Mouse (Mus musculus): ENCODE data around the gene Fyttd1. TPM values are rescaled to one million over a fixed set of nuclear protein-coding genes. Genes with fewer than 3 reads are reported as not detected.

Gene Fyttd1
- polyA plus RNA-seq (2012; rRNA removed) = 52.5 and 53.7 TPM in 2 replicates

DNA sequence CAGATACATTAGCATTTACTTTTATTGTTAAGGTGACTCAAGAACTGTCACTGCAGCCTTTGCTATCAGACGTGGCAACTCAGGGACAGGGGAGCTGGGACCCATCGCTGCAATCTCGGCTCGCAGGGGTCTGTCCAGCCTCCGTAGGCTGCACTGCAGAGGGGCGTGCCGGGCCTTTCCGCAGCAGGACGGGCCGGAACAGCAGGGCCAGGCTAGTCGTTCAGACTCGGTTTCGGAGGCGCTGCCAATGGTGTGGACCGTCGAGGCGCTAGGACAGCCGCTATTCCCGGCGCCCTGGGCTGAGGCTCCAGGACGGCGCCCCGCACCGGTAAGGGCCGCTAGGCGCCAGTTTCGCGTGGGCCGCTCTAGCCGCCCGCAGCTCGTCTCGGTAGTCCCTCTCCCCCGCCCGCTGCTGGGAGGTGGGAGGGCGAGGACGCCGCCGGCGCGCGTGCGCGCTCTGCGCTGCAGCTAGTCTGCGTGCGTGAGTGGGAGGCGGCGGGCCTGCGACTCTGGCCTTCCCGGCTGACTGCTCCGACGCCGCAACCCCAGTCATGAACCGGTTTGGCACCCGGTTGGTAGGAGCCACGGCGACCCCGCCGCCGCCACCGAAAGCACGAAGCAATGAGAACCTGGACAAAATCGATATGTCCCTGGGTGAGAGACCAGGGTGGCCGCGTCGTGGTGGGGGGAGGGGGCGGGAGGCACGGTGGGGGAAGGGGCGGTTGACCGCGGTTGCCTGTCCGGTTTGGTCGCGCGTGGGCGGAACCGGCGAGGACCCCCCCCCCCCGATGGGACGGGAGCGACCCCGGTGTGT, at the start of gene Fyttd1, which contains the start of gene Rubcn:
Fyttd1 (plus strand) TSS at position 158 of the 814 bp plus-strand sequence.
Rubcn (minus strand) TSS at position 424 of the 814 bp plus-strand sequence.
- WGBS = under 1% methylated on average over 75 of the region's 83 CpGs
- peak within 1 kb of the TSS; percentile 65 for H3K27ac ChIP-seq (ENCODE audit: insufficient read depth, low read length)
- peak within 1 kb of the TSS; percentile 89 for H3K4me3 ChIP-seq (replicated peaks; ENCODE audit: insufficient read depth, low read depth, low read length)
- no peaks in the 10 kb centered on the region for H3K27me3 ChIP-seq (ENCODE audit: control insufficient read depth, insufficient read depth, low read length)
- TF ChIP-seq CTCF (IDR thresholded peaks at IDR 0.05; ENCODE audit: borderline replicate concordance, insufficient read depth, low read depth, low read length) (peak; percentile 8; the same call in 1 of the 2 replicates), POLR2A (IDR thresholded peaks at IDR 0.05; ENCODE audit: borderline replicate concordance, insufficient read depth, low read length) (peak; percentile 81)
- peaks cover 5% of the 10 kb centered on the region for H3K4me1 ChIP-seq (ENCODE audit: control insufficient read depth, insufficient read depth, low read length)
- DNase-seq = peak; percentile 98

DNA sequence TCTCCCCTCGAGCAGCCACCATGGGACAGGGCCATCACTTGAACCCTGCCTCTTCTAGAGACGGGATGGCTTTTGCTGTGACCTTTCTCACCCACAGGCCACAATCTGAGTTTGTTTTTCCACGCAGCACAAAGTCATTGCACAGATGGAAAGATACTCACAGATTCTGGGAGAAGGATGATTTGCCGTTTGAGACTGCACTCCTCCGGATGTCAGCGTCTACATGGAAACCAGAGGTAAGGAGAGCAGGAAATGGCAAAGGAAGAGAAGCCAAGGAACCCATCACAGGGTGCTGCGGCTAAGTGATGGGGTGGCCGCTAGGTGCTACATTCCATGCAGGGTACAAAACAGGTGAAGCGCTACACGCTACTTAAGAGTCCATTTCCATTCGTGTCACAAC, 48.2 kb upstream of the Fyttd1 start:
- H3K4me1 ChIP-seq (ENCODE audit: control insufficient read depth, insufficient read depth, low read length) = no peaks in the 10 kb centered on the region
- DNase-seq = no peak
- H3K27ac ChIP-seq (ENCODE audit: insufficient read depth, low read length) = no peak overlapping the region
- no peak overlapping the region for H3K4me3 ChIP-seq (replicated peaks; ENCODE audit: insufficient read depth, low read depth, low read length)
- WGBS = 92% methylated on average over 11 of the region's 11 CpGs
- no peak for TF ChIP-seq CTCF (IDR thresholded peaks at IDR 0.05; ENCODE audit: borderline replicate concordance, insufficient read depth, low read depth, low read length)
- H3K27me3 ChIP-seq (ENCODE audit: control insufficient read depth, insufficient read depth, low read length) = no peaks in the 10 kb centered on the region

DNA sequence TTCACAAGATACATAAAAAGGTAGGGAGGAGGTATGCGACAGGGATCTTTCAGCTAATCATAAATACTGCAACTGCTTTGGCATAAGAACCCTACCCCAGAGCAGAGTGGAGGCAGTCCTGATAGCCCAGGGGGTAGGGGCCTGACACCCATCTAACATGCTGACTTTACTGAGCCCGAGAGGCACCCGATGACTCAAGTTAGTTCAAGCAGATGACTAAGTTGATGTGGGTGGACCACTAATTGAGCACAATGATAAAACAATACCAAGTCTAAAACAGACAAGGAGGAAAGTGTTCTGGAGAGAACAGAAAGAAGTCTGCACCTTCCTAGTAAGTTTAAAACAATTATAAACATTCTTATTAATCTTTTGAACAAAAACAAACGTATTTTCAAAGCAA, 45.8 kb upstream of the Fyttd1 start:
- WGBS = 85% methylated on average over 4 of the region's 4 CpGs
- no peak for DNase-seq
- no peak overlapping the region for H3K27ac ChIP-seq (ENCODE audit: insufficient read depth, low read length)

DNA sequence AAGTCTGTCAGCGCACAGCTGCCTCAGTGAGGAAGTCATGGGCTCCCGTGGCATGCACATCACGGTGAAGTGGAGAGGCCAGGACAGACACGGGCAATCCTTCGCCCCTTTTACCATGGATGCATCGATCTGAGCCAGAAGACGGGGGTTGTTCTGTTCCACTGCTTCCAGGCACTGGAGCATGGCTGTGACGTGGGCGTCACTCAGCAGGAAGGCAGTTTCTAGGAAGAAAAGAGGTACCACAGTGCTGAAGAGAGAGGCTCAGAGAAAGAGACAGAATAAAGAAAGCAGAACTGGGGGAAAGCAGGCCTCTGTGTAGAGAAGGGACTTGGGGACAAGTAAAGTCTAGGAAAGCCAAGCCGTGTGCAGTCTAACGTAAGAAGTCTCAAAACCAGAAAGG, 30.2 kb upstream of the Fyttd1 start:
- no peak overlapping the region for H3K27ac ChIP-seq (ENCODE audit: insufficient read depth, low read length)
- no peak for DNase-seq

More for the DNA sequence above, 45.8 kb upstream of the Fyttd1 start:
- Histone ChIP-seq H3K27me3 (ENCODE audit: control insufficient read depth, insufficient read depth, low read length) (no peaks in the 10 kb centered on the region), H3K4me1 (ENCODE audit: control insufficient read depth, insufficient read depth, low read length) (no peaks in the 10 kb centered on the region), H3K4me3 (replicated peaks; ENCODE audit: insufficient read depth, low read depth, low read length) (no peak overlapping the region)
- TF ChIP-seq POLR2A (IDR thresholded peaks at IDR 0.05; ENCODE audit: borderline replicate concordance, insufficient read depth, low read length) = no peak
- no peak for TF ChIP-seq CTCF (IDR thresholded peaks at IDR 0.05; ENCODE audit: borderline replicate concordance, insufficient read depth, low read depth, low read length)

DNA sequence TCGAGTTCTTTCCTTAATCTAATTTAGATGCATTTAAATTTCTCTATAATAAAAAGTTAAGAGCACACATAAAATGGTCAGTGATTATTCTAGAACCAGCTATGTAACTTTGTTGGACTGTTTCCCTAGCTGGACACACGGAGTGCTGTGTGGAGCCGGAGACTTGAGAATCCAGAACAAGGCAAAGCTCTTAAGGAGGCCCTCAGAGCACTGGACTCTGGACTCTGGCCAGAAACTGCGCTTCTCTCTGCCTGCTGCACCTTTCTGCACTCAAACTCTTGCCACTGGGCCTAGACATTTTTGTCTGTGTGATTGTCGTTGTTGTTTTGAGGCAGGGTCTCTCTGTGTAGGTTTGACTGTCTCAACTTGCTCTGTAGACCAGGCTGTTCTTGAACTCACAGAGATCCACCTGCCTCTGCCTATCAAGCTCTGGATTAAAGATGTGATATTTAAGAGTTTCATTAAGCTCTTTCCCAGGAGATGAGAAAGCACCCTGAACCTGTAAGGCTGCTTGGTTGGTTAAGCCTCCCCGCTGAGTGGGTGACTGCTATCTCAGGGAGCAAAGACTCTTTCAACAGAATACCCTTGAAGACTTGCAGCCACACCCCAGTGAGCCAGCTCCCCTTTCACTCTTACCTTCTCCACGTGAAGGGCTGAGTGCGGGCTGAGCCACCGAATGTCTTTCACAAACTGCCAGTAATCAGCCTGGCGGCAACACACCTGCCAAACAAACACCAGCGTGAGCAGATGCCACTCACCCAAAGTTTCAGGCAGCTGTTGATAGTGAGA, 28.1 kb upstream of the Fyttd1 start:
- no peak for DNase-seq
- 88% methylated on average over 11 of the region's 11 CpGs for WGBS
- Histone ChIP-seq H3K27me3 (ENCODE audit: control insufficient read depth, insufficient read depth, low read length) (no peaks in the 10 kb centered on the region), H3K4me3 (replicated peaks; ENCODE audit: insufficient read depth, low read depth, low read length) (no peak overlapping the region), H3K27ac (ENCODE audit: insufficient read depth, low read length) (no peak overlapping the region), H3K4me1 (ENCODE audit: control insufficient read depth, insufficient read depth, low read length) (no peaks in the 10 kb centered on the region)
- TF ChIP-seq CTCF (IDR thresholded peaks at IDR 0.05; ENCODE audit: borderline replicate concordance, insufficient read depth, low read depth, low read length) (no peak), POLR2A (IDR thresholded peaks at IDR 0.05; ENCODE audit: borderline replicate concordance, insufficient read depth, low read length) (no peak)

More for the DNA sequence above, 30.2 kb upstream of the Fyttd1 start:
- H3K4me3 ChIP-seq (replicated peaks; ENCODE audit: insufficient read depth, low read depth, low read length) = no peak overlapping the region
- H3K27me3 ChIP-seq (ENCODE audit: control insufficient read depth, insufficient read depth, low read length) = no peaks in the 10 kb centered on the region
- TF ChIP-seq CTCF (IDR thresholded peaks at IDR 0.05; ENCODE audit: borderline replicate concordance, insufficient read depth, low read depth, low read length) (no peak), POLR2A (IDR thresholded peaks at IDR 0.05; ENCODE audit: borderline replicate concordance, insufficient read depth, low read length) (no peak)
- WGBS = 74% methylated on average over 11 of the region's 11 CpGs
- no peaks in the 10 kb centered on the region; the same call in 1 of the 2 replicates for H3K4me1 ChIP-seq (ENCODE audit: control insufficient read depth, insufficient read depth, low read length)

DNA sequence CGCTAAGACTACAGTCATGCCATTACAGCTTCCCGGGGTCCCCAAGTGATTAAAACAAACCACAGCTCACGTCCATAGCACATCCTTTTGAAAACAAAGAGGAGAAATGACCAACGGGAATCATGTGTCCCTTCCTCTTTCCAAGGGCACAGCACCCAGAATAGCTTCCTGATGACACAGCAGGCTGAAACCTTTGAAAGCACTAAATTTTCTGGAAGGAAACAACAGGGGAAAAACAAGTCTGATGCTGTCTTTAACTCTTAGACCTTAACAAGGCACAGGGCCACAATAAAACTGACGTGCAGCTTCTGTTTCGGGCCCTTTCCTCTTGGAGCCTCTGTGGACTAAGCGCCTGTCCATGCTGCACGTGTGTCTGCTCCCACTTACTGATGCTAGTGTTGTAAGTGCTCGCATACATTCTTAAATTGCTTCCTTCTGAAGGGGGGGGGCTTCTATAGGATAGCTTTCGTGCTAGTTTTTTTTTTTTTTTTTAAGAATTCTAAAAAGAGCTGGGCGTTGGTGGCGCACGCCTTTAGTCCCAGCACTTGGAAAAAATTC, 23.7 kb upstream of the Fyttd1 start:
- no peak overlapping the region for H3K4me3 ChIP-seq (replicated peaks; ENCODE audit: insufficient read depth, low read depth, low read length)
- no peaks in the 10 kb centered on the region for H3K4me1 ChIP-seq (ENCODE audit: control insufficient read depth, insufficient read depth, low read length)
- H3K27me3 ChIP-seq (ENCODE audit: control insufficient read depth, insufficient read depth, low read length) = no peaks in the 10 kb centered on the region
- WGBS = 86% methylated on average over 13 of the region's 13 CpGs
- TF ChIP-seq CTCF (IDR thresholded peaks at IDR 0.05; ENCODE audit: borderline replicate concordance, insufficient read depth, low read depth, low read length) (no peak), POLR2A (IDR thresholded peaks at IDR 0.05; ENCODE audit: borderline replicate concordance, insufficient read depth, low read length) (no peak)
- DNase-seq = no peak
- no peak overlapping the region for H3K27ac ChIP-seq (ENCODE audit: insufficient read depth, low read length)

DNA sequence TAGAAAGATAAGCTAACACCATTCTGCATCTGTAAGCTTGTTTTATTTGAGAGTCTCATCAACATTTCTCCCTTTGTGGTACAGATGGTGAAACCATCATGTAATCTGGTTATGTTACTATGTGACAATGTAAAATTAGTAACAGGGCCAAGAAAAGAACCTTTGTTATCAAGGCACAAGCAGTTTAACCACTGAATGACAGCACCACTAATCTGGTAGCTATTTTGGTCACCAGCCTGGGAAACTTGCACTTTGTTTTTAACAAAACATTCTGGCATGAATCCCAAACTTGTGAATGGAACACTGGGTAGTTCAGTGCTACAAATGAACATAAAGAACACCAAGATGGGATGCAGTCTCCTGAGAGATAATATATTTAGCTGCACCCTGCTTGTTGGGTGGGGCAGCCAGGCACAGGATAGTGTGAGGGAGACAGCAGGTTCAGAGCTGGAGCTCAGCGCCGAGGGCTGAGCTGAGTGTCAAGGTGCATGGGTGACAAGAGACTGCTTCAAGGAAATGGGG, 23.2 kb upstream of the Fyttd1 start:
- DNase-seq = no peak
- no peak overlapping the region for H3K27ac ChIP-seq (ENCODE audit: insufficient read depth, low read length)

More for the DNA sequence above, 23.2 kb upstream of the Fyttd1 start:
- WGBS = 75% methylated on average over 2 of the region's 2 CpGs
- Histone ChIP-seq H3K4me1 (ENCODE audit: control insufficient read depth, insufficient read depth, low read length) (no peaks in the 10 kb centered on the region), H3K27me3 (ENCODE audit: control insufficient read depth, insufficient read depth, low read length) (no peaks in the 10 kb centered on the region), H3K4me3 (replicated peaks; ENCODE audit: insufficient read depth, low read depth, low read length) (no peak overlapping the region)
- TF ChIP-seq POLR2A (IDR thresholded peaks at IDR 0.05; ENCODE audit: borderline replicate concordance, insufficient read depth, low read length) = no peak
- no peak for TF ChIP-seq CTCF (IDR thresholded peaks at IDR 0.05; ENCODE audit: borderline replicate concordance, insufficient read depth, low read depth, low read length)

All from cerebellum, adult 2 months (tissue).